Mouse (Mus musculus): ENCODE results near the gene 1600002K03Rik. TPM values are rescaled to one million over a fixed set of nuclear protein-coding genes. Genes with fewer than 3 reads are reported as not detected.

The 1600002K03Rik gene
- polyA plus RNA-seq, 1 experiment from 2014 or later: 10.1 TPM

- peaks cover 39% of the 10 kb centered on the region for H3K4me1 ChIP-seq (replicated peaks)
- H3K9ac ChIP-seq: no peak overlapping the region
- H3K27ac ChIP-seq (replicated peaks): no peak overlapping the region
- H3K4me3 ChIP-seq: no peak overlapping the region
- no peaks in the 10 kb centered on the region for H3K27me3 ChIP-seq
- no peaks in the 10 kb centered on the region for H3K9me3 ChIP-seq
- H3K36me3 ChIP-seq: peaks cover 25% of the 10 kb centered on the region
- no peak for ATAC-seq (ENCODE audit: low FRiP score, low read depth)
- H3K4me2 ChIP-seq: no peak overlapping the region
- 88% methylated on average over 10 of the region's 10 CpGs for WGBS
Observed at GRCm38 (mm10) chr10:80173955-80174640, 1.4 kb downstream of the 1600002K03Rik start.

GRCm38 (mm10) chr10:80174705-80175104 lies 2.0 kb downstream of the 1600002K03Rik start:
- WGBS: 44% methylated on average over 2 of the region's 2 CpGs
- H3K27ac ChIP-seq (replicated peaks): no peak overlapping the region
- no peak overlapping the region for H3K4me2 ChIP-seq
- H3K36me3 ChIP-seq: peaks cover 25% of the 10 kb centered on the region
- no peak overlapping the region for H3K4me3 ChIP-seq
- no peaks in the 10 kb centered on the region for H3K27me3 ChIP-seq
- ATAC-seq (ENCODE audit: low FRiP score, low read depth): no peak
- H3K9me3 ChIP-seq: no peaks in the 10 kb centered on the region
- no peak overlapping the region for H3K9ac ChIP-seq
- H3K4me1 ChIP-seq (replicated peaks): peaks cover 33% of the 10 kb centered on the region

- Histone ChIP-seq H3K9me3 (no peaks in the 10 kb centered on the region), H3K27me3 (no peaks in the 10 kb centered on the region), H3K4me2 (no peak overlapping the region), H3K4me3 (no peak overlapping the region), H3K27ac (replicated peaks) (no peak overlapping the region), H3K9ac (no peak overlapping the region), H3K36me3 (peaks cover 17% of the 10 kb centered on the region), H3K4me1 (replicated peaks) (peaks cover 37% of the 10 kb centered on the region)
- 19% methylated on average over 4 of the region's 4 CpGs for WGBS
- 0 out of 2 replicates have a peak, but pooled peaks have one; percentile 5 for ATAC-seq (ENCODE audit: low FRiP score, low read depth)
Observed at GRCm38 (mm10) chr10:80175536-80176269, 3.0 kb downstream of the 1600002K03Rik start.

GRCm38 (mm10) chr10:80176270-80176834 lies 3.6 kb downstream of the 1600002K03Rik start:
- no peaks in the 10 kb centered on the region for H3K9me3 ChIP-seq
- no peak overlapping the region for H3K4me3 ChIP-seq
- no peak overlapping the region for H3K4me2 ChIP-seq
- no peaks in the 10 kb centered on the region for H3K27me3 ChIP-seq
- no peak overlapping the region for H3K9ac ChIP-seq
- peaks cover 10% of the 10 kb centered on the region for H3K36me3 ChIP-seq
- peaks cover 41% of the 10 kb centered on the region for H3K4me1 ChIP-seq (replicated peaks)
- H3K27ac ChIP-seq (replicated peaks): no peak overlapping the region
- WGBS: 74% methylated on average over 5 of the region's 5 CpGs
- no peak for ATAC-seq (ENCODE audit: low FRiP score, low read depth)

- Histone ChIP-seq H3K9ac (no peak overlapping the region), H3K4me3 (no peak overlapping the region), H3K27me3 (no peaks in the 10 kb centered on the region), H3K27ac (replicated peaks) (no peak overlapping the region), H3K9me3 (no peaks in the 10 kb centered on the region), H3K4me2 (no peak overlapping the region), H3K4me1 (replicated peaks) (peaks cover 40% of the 10 kb centered on the region), H3K36me3 (no peaks in the 10 kb centered on the region)
- ATAC-seq (ENCODE audit: low FRiP score, low read depth): no peak
- WGBS: 45% methylated on average over 7 of the region's 7 CpGs
Observed at GRCm38 (mm10) chr10:80177441-80178279, 4.9 kb downstream of the 1600002K03Rik start.

- Histone ChIP-seq H3K9ac (peak within 1 kb of the TSS; percentile 81), H3K4me2 (peak within 1 kb of the TSS; percentile 83), H3K4me3 (peak within 1 kb of the TSS; percentile 83), H3K4me1 (replicated peaks) (peaks cover 32% of the 10 kb centered on the region), H3K27ac (replicated peaks) (peak within 1 kb of the TSS; percentile 71), H3K36me3 (no peaks in the 10 kb centered on the region), H3K27me3 (no peaks in the 10 kb centered on the region), H3K9me3 (no peaks in the 10 kb centered on the region)
- peak; percentile 72 for ATAC-seq (ENCODE audit: low FRiP score, low read depth)
- 2% methylated on average over 55 of the region's 106 CpGs for whole genome bisulfite sequencing
Observed at GRCm38 (mm10) chr10:80179068-80180051, 6.6 kb downstream of the 1600002K03Rik start, which contains the start of gene Efna2. TSS of gene Efna2 (plus strand) at chr10:80179482.

- Histone ChIP-seq H3K4me1 (replicated peaks) (peaks cover 32% of the 10 kb centered on the region), H3K27ac (replicated peaks) (no peak overlapping the region), H3K27me3 (no peaks in the 10 kb centered on the region), H3K4me2 (peak overlapping the region; percentile 83), H3K9me3 (no peaks in the 10 kb centered on the region), H3K9ac (peak overlapping the region; percentile 81), H3K4me3 (peak overlapping the region; percentile 83), H3K36me3 (no peaks in the 10 kb centered on the region)
- WGBS: 49% methylated on average over 6 of the region's 6 CpGs
- ATAC-seq (ENCODE audit: low FRiP score, low read depth): no peak
Observed at GRCm38 (mm10) chr10:80180288-80180687, 7.5 kb downstream of the 1600002K03Rik start.

- H3K4me2 ChIP-seq: peak overlapping the region; percentile 83
- no peak for ATAC-seq (ENCODE audit: low FRiP score, low read depth)
- H3K36me3 ChIP-seq: no peaks in the 10 kb centered on the region
- H3K27ac ChIP-seq (replicated peaks): no peak overlapping the region
- WGBS: 35% methylated on average over 5 of the region's 5 CpGs
- no peaks in the 10 kb centered on the region for H3K9me3 ChIP-seq
- H3K4me3 ChIP-seq: peak overlapping the region; percentile 83
- no peaks in the 10 kb centered on the region for H3K27me3 ChIP-seq
- peaks cover 30% of the 10 kb centered on the region for H3K4me1 ChIP-seq (replicated peaks)
- H3K9ac ChIP-seq: peak overlapping the region; percentile 81
Observed at GRCm38 (mm10) chr10:80180823-80181222, 8.1 kb downstream of the 1600002K03Rik start.

- Histone ChIP-seq H3K4me1 (replicated peaks) (peaks cover 29% of the 10 kb centered on the region), H3K4me2 (no peak overlapping the region), H3K36me3 (no peaks in the 10 kb centered on the region), H3K9me3 (no peaks in the 10 kb centered on the region), H3K27me3 (no peaks in the 10 kb centered on the region), H3K9ac (no peak overlapping the region), H3K4me3 (no peak overlapping the region), H3K27ac (replicated peaks) (no peak overlapping the region)
- no peak for ATAC-seq (ENCODE audit: low FRiP score, low read depth)
- 91% methylated on average over 7 of the region's 7 CpGs for WGBS
Observed at GRCm38 (mm10) chr10:80182547-80182946, 9.8 kb downstream of the 1600002K03Rik start.

- Histone ChIP-seq H3K27me3 (no peaks in the 10 kb centered on the region; the same call in 1 of the 2 replicates), H3K27ac (replicated peaks) (no peak overlapping the region), H3K36me3 (peaks cover 9% of the 10 kb centered on the region; the same call in 1 of the 2 replicates), H3K9ac (no peak overlapping the region), H3K4me1 (replicated peaks) (peaks cover 27% of the 10 kb centered on the region), H3K9me3 (no peaks in the 10 kb centered on the region), H3K4me2 (no peak overlapping the region), H3K4me3 (no peak overlapping the region)
- ATAC-seq (ENCODE audit: low FRiP score, low read depth): no peak
- WGBS: 41% methylated on average over 27 of the region's 27 CpGs
Observed at GRCm38 (mm10) chr10:80186649-80187048, 13.9 kb downstream of the 1600002K03Rik start.

Measured in hindbrain, embryonic 15.5 days (tissue).